Mouse (Mus musculus): ENCODE results near the gene Sptbn1. TPM values are rescaled to one million over a fixed set of nuclear protein-coding genes. Genes with fewer than 3 reads are reported as not detected.

Gene Sptbn1
- polyA plus RNA-seq, 1 experiment from 2014 or later = 61.9 TPM

DNA sequence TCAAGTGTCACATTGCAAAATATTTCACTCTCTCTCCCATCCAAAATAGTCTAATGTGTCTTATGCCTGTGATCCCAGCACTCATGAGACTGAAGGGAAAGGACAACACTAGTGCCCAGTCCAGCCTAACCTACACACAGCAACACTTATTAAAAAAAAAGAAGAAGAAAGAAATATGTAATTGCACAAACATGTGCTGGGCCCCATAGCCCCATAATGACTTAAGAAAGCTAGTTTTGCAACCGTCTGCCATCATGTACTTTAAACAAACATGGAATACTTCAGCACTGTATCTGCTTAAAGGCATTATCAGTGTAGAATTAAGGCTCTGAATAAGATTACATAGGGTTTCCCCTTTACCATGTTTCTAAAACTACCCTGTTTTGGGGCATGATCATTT lies 92.4 kb downstream of the Sptbn1 start:
- 90% methylated on average over 1 of the region's 1 CpGs for WGBS
- DNase-seq (ENCODE audit: low spot score) = no peak
- H3K4me1 ChIP-seq = peaks cover 10% of the 10 kb centered on the region; the same call in 1 of the 2 replicates
- H3K27ac ChIP-seq (replicated peaks) = no peak overlapping the region
- no peaks in the 10 kb centered on the region for H3K9me3 ChIP-seq (replicated peaks)
- no peaks in the 10 kb centered on the region for H3K36me3 ChIP-seq
- H3K27me3 ChIP-seq (ENCODE audit: low read depth, poor library complexity, severe bottlenecking) = no peaks in the 10 kb centered on the region
- no peak overlapping the region for H3K4me3 ChIP-seq

DNA sequence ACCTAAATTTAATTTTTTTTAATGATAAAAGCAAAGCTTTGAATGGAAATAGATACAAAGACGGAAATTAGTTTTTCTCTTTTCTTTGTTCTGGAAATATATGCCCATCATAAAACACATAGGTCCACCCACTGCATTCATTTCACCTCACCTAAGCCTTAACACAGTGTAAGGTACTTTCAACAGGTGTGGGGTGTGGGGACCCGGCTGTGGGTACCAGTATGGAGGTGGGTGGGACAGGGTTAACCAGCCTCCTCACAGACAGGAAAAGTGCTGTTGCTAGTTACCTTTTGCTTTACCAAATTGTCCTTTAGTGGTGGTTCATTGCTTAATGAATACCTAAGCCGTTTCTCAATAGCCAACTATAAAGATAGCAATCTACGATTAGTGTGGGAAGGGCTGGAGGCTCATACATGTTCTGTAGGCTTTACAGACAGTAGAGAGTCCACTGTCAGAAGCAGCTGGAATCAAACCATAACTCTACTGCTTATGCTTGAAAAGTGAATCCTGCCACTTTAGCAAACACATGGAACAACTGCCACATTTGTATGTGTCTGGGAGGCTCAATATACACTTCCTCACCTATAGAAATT lies 96.3 kb downstream of the Sptbn1 start:
- H3K27ac ChIP-seq (replicated peaks) = no peak overlapping the region
- H3K4me3 ChIP-seq = no peak overlapping the region
- no peaks in the 10 kb centered on the region for H3K36me3 ChIP-seq
- DNase-seq (ENCODE audit: low spot score) = no peak
- WGBS = 95% methylated on average over 4 of the region's 4 CpGs
- H3K4me1 ChIP-seq = peaks cover 4% of the 10 kb centered on the region; the same call in 1 of the 2 replicates
- no peaks in the 10 kb centered on the region for H3K9me3 ChIP-seq (replicated peaks)
- H3K27me3 ChIP-seq (ENCODE audit: low read depth, poor library complexity, severe bottlenecking) = no peaks in the 10 kb centered on the region

DNA sequence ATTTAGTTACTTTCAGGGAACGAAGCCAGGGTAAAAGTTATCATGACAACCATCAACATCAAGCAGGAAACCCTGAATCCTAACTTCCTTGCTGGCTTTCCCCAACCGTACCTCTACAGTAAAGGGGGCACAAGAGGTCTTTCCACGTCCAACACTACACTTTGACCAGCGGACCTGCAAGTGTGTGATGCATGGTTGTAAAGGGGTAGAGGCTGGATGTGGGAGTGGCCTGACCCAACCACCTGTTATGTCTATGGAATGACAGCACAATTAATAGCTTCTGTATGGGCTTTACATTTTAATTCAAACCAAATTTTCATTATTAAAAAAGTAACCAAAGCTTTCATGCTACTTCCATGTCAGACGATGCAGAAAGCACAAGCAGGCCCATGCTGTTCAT lies 96.8 kb downstream of the Sptbn1 start:
- Histone ChIP-seq H3K4me1 (peaks cover under 1% of the 10 kb centered on the region; the same call in 1 of the 2 replicates), H3K27ac (replicated peaks) (no peak overlapping the region), H3K9me3 (replicated peaks) (no peaks in the 10 kb centered on the region), H3K27me3 (ENCODE audit: low read depth, poor library complexity, severe bottlenecking) (no peaks in the 10 kb centered on the region), H3K36me3 (no peaks in the 10 kb centered on the region), H3K4me3 (no peak overlapping the region)
- no peak for DNase-seq (ENCODE audit: low spot score)
- WGBS = 94% methylated on average over 5 of the region's 5 CpGs

DNA sequence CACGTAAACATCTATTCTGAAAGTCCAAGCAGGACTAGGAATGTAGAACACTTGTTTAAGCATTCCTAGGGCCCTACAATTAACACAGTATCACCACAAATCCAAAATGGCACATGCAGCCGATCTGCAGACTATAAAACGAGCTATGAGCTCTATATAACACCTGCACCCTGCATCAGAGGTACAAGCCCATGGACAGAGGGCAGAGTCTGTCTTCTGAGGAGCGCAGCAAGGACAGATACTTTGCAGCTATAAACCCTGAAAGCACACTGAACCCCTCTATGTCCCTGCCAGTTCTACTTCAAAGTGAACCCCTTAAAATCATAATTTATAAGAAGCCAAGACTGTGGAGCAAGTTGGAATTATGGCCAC lies 101.4 kb downstream of the Sptbn1 start:
- WGBS = 86% methylated on average over 4 of the region's 4 CpGs
- peaks cover 9% of the 10 kb centered on the region for H3K4me1 ChIP-seq

DNA sequence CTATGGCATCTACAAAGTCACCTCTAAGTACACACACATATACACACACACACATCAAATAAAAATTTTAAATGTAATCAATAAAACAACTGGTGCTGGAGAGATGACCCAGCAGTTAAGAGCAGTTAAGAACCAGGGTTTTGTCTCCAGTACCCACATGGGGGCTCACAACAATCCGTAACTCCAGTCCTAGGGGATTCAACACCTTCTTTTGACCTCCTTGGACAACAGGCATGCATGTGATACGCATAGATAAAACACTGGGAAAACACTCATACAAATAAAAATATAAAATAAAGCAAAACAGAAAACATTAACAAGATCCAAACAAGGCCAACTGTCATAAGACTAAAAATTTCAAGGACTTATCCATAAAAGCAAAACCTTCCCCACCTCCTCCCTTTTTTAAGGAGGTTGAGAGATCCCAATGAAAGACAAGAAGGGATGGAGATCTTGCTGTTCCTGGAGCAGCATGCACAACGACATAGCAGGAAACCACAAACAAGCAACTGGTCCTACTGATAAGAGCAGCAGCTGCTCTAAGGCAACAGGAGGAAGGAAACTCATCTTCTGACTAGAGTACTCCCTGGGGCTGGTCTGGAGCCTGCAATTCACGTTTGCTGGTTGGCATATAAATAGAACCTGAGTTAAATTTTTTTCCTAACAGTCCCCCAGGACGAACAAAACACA lies 102.0 kb downstream of the Sptbn1 start:
- no peak for DNase-seq (ENCODE audit: low spot score)
- Histone ChIP-seq H3K36me3 (no peaks in the 10 kb centered on the region), H3K9me3 (replicated peaks) (no peaks in the 10 kb centered on the region), H3K27me3 (ENCODE audit: low read depth, poor library complexity, severe bottlenecking) (no peaks in the 10 kb centered on the region), H3K27ac (replicated peaks) (no peak overlapping the region), H3K4me3 (no peak overlapping the region), H3K4me1 (peaks cover 14% of the 10 kb centered on the region)
- WGBS = 68% methylated on average over 5 of the region's 5 CpGs

More for the DNA sequence above, 101.4 kb downstream of the Sptbn1 start:
- no peaks in the 10 kb centered on the region for H3K36me3 ChIP-seq
- H3K27me3 ChIP-seq (ENCODE audit: low read depth, poor library complexity, severe bottlenecking) = no peaks in the 10 kb centered on the region
- no peaks in the 10 kb centered on the region for H3K9me3 ChIP-seq (replicated peaks)
- no peak overlapping the region for H3K4me3 ChIP-seq
- H3K27ac ChIP-seq (replicated peaks) = no peak overlapping the region
- DNase-seq (ENCODE audit: low spot score) = no peak

DNA sequence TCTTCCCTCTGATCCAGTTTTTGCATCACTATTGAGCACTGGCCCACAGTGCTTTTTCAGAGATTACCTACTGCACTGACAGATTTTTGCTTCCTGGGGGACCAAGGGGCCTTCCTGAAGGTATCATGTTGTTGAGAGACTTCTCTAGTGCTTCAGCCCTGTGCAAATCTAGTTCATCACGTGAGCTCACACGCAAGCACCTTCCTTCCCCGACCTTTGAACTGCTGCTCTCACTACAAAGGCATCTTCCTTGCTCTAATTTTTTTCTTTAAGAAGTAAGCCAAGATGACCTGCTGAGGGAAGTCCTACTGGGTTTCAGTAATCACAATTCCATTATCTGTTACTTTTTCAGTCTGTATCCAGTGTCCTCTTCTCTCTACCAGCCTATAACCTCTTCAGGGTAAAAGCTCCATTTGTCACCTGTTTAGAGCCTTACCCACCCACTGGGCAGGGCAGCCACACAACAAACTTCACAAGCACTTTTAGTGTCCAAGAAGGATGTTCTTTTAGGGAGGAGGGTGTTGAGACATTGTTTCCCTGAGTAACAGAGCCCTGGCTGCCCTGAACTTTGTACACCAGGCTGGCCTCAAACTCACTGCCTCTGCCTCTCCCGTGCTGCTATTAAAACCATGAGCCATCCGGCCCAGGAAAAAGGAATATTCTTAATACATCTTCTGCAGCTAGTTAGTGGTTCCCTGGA lies 103.3 kb downstream of the Sptbn1 start:
- Histone ChIP-seq H3K4me3 (no peak overlapping the region), H3K27ac (replicated peaks) (no peak overlapping the region), H3K9me3 (replicated peaks) (no peaks in the 10 kb centered on the region), H3K36me3 (no peaks in the 10 kb centered on the region), H3K27me3 (ENCODE audit: low read depth, poor library complexity, severe bottlenecking) (no peaks in the 10 kb centered on the region), H3K4me1 (peaks cover 27% of the 10 kb centered on the region)
- no peak for DNase-seq (ENCODE audit: low spot score)
- WGBS = 74% methylated on average over 5 of the region's 5 CpGs

DNA sequence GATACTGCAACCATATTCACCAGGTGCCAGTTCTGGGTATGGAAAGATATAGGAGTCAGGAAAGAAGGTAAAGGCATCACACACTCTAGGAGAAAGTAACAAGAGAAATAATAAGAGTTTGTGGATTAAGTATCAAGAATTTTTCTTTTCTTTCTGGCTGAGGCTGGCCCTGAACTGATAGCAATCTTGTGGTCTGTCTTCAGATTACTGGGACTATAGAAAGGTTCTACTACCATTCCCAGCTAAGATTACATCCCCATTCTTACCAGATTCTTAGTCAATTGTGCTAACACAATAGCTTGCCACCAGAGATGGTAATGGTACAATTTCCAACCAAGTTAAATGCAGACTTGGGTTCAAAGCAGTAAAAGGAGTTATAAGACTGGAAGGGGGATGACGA lies 104.1 kb downstream of the Sptbn1 start:
- Histone ChIP-seq H3K4me3 (no peak overlapping the region), H3K4me1 (peaks cover 34% of the 10 kb centered on the region), H3K36me3 (peaks cover 6% of the 10 kb centered on the region), H3K9me3 (replicated peaks) (no peaks in the 10 kb centered on the region), H3K27ac (replicated peaks) (no peak overlapping the region), H3K27me3 (ENCODE audit: low read depth, poor library complexity, severe bottlenecking) (no peaks in the 10 kb centered on the region)
- WGBS = 72% methylated on average over 1 of the region's 1 CpGs
- no peak for DNase-seq (ENCODE audit: low spot score)

DNA sequence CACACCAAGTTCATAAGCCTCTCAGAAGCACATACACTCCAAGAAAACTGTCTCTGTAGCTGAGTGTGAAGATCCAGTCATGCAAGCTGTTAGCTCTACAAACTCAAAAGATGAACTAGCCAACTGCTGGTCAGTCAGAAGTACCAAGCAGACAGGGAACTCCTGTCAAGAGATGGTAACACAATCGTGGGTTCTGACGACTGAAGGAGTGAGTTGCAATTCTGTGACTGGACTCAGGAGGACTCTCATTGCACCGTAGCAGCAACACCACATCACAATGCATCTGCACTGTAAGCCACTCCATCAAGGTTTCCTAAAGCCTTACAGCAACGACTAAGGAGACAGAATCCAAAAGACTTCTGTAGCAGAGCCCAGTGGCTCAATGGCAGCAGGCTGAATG lies 104.9 kb downstream of the Sptbn1 start:
- DNase-seq (ENCODE audit: low spot score) = no peak
- 85% methylated on average over 4 of the region's 4 CpGs for WGBS
- H3K36me3 ChIP-seq = peaks cover 7% of the 10 kb centered on the region
- peaks cover 41% of the 10 kb centered on the region for H3K4me1 ChIP-seq
- no peaks in the 10 kb centered on the region for H3K27me3 ChIP-seq (ENCODE audit: low read depth, poor library complexity, severe bottlenecking)
- no peaks in the 10 kb centered on the region for H3K9me3 ChIP-seq (replicated peaks)
- H3K27ac ChIP-seq (replicated peaks) = no peak overlapping the region
- no peak overlapping the region for H3K4me3 ChIP-seq

DNA sequence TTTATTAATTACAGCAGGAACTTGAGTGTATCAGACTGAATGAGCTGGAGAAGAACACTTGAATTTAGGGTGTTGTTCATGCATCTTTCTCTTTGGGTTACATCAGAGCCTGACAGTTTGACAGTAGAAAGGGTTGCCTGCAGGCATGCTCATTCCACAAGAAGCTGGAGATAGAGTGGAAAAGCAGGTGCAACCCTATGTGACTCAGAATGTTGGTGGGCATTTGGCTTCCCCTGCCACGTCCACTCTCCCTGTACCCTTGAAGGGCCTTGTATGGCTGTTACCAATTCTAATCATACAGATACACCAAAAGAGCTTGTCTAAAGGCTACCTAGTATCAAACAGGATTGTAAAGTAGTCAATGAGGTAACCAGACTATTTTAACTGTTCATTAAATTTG lies 106.2 kb downstream of the Sptbn1 start:
- 89% methylated on average over 1 of the region's 1 CpGs for WGBS
- Histone ChIP-seq H3K4me1 (peaks cover 43% of the 10 kb centered on the region), H3K36me3 (peaks cover 10% of the 10 kb centered on the region), H3K27me3 (ENCODE audit: low read depth, poor library complexity, severe bottlenecking) (no peaks in the 10 kb centered on the region), H3K9me3 (replicated peaks) (no peaks in the 10 kb centered on the region), H3K4me3 (no peak overlapping the region), H3K27ac (replicated peaks) (peak overlapping the region; percentile 67; the same call in 1 of the 2 replicates)
- no peak for DNase-seq (ENCODE audit: low spot score)

DNA sequence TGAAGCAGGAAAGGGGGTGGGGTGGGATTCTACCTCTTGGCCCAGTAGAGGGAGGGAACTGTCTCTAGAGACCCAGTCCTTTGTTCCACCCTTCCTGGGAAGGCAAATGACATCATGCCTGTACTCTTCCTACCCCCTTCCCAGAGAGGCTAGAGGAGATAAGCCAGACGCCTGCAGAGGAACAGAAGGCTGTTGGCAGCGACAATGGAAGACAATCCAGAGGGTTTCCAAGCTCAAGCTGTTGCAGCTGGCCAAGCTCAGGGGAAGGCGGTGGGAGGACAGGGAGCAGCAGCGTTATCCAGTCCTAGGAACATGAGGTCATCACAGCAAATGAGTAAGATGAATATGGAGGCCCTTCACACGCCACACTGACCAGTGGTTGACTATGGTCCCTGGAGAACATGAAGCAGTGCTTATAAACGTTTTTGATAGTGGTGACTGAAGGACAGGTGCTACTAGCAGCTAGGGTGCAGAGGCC lies 106.8 kb downstream of the Sptbn1 start:
- Histone ChIP-seq H3K36me3 (peaks cover 10% of the 10 kb centered on the region), H3K4me3 (no peak overlapping the region), H3K27me3 (ENCODE audit: low read depth, poor library complexity, severe bottlenecking) (no peaks in the 10 kb centered on the region), H3K27ac (replicated peaks) (peak overlapping the region; percentile 67), H3K9me3 (replicated peaks) (no peaks in the 10 kb centered on the region), H3K4me1 (peaks cover 43% of the 10 kb centered on the region)
- 36% methylated on average over 6 of the region's 6 CpGs for WGBS
- peak; percentile 46 for DNase-seq (ENCODE audit: low spot score)

DNA sequence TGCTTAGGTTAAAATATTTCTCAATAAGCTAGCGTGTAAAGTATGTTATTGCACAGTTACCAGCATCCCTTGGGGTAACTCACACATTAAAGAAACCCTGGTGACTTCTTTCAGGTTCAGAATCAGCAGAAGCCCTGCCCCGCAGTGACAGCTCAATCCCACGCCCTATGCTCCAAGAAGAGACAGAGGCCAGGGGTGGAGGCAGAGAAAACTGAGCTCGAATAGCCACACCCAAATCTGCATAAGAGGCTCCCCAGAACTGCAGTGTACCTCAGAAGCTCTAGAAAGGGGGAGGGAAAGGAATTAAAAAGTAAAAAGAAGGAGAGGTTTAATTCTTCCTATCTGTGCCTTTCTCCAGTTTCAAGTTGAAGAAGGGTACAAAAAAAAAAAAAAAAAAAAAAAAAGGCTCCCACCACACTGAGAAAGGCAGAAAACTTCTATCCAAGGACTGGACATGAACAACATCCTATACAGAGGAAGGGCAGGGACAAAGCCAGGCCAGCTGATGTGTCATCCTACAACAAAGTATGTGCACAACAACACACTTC lies 107.3 kb downstream of the Sptbn1 start:
- DNase-seq (ENCODE audit: low spot score) = no peak
- H3K9me3 ChIP-seq (replicated peaks) = no peaks in the 10 kb centered on the region
- peak overlapping the region; percentile 67 for H3K27ac ChIP-seq (replicated peaks)
- WGBS = 74% methylated on average over 4 of the region's 4 CpGs
- no peak overlapping the region for H3K4me3 ChIP-seq
- H3K36me3 ChIP-seq = peaks cover 12% of the 10 kb centered on the region
- H3K4me1 ChIP-seq = peaks cover 43% of the 10 kb centered on the region
- no peaks in the 10 kb centered on the region for H3K27me3 ChIP-seq (ENCODE audit: low read depth, poor library complexity, severe bottlenecking)

DNA sequence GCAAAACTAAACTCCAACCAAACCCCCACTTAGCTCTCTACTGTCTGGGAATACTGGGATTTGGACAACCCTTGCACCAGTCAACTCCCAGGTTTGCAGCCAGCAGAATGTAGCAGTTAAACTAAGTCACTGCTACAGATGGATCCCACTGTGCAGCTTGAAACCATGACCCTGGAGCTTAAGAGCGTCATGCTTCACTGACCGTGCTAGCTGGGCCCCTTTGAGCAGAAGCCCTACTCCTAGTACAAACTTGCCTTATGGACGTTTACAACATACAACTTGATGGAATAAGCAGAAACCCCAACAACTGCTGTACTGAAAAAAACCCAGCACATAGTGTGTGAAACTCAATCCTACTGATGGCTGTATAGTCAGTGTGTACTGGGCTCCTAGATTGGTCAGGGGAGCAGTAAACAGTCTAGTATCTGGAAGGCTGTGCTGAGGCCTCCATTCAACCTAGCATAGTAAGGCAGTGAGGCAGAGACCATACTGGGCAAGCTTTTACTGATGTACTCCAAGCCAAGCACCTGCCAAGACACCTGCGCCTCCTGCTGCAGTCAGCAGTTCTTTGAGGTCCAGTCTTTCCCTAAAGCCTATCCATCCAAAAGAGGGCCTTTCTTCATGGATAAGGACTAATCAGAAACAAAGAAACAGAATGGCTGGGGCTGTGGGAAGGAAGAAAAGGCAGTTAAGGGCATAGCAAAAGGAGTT lies 108.3 kb downstream of the Sptbn1 start:
- Histone ChIP-seq H3K4me3 (no peak overlapping the region), H3K9me3 (replicated peaks) (no peaks in the 10 kb centered on the region), H3K4me1 (peaks cover 40% of the 10 kb centered on the region), H3K36me3 (peaks cover 12% of the 10 kb centered on the region), H3K27ac (replicated peaks) (0 out of 2 replicates have a peak overlapping the region, but pooled peaks have one; percentile 3), H3K27me3 (ENCODE audit: low read depth, poor library complexity, severe bottlenecking) (no peaks in the 10 kb centered on the region)
- DNase-seq (ENCODE audit: low spot score) = no peak
- 75% methylated on average over 4 of the region's 4 CpGs for WGBS

Measured in midbrain, embryonic 10.5 days (tissue).